Mouse (Mus musculus) midbrain, embryonic 11.5 days (tissue): ENCODE measurements around the gene Scamp1. TPM values are rescaled to one million over a fixed set of nuclear protein-coding genes. Genes with fewer than 3 reads are reported as not detected.

Source experiments
- ATAC-seq: fragments of 200-750 bp; cut with Nextera tagmentation; 2 replicates; pipeline ENCODE4 v1.8.0; 2017; ENCODE audit warnings: moderate TSS enrichment, moderate library complexity; ENCODE audit not compliant: low FRiP score
- DNase-seq: peaks from one replicate; pipeline ENCODE4 v3.0.0; 2015; ENCODE audit warnings: low spot score; ENCODE audit errors: missing footprints
- H3K27ac ChIP-seq: fragments of 300-500 bp; sonication (generic); 2 replicates; pipeline ENCODE4 v1.5.1; 2014; ENCODE audit warnings: low read depth, low read length
- H3K27me3 ChIP-seq: fragments of 300-500 bp; sonication (generic); 2 replicates; pipeline ENCODE4 v1.6.1; 2014; ENCODE audit warnings: mild to moderate bottlenecking, low read length, moderate library complexity, mixed read lengths; ENCODE audit not compliant: control insufficient read depth, insufficient read depth
- H3K36me3 ChIP-seq: fragments of 300-500 bp; sonication (generic); 2 replicates; pipeline ENCODE4 v1.6.1; 2014; ENCODE audit warnings: mild to moderate bottlenecking, low read length, moderate library complexity, mixed read lengths; ENCODE audit not compliant: control insufficient read depth, insufficient read depth
- H3K4me1 ChIP-seq: fragments of 300-500 bp; sonication (generic); 2 replicates; pipeline ENCODE4 v1.6.1; 2014; ENCODE audit warnings: low read length; ENCODE audit not compliant: control insufficient read depth, insufficient read depth
- H3K4me2 ChIP-seq: fragments of 300-500 bp; sonication (generic); 2 replicates; pipeline ENCODE4 v1.6.1; 2014; ENCODE audit warnings: mild to moderate bottlenecking, moderate library complexity
- H3K4me3 ChIP-seq: fragments of 300-500 bp; sonication (generic); 2 replicates; pipeline ENCODE4 v1.5.1; 2014; ENCODE audit warnings: low read depth, low read length
- H3K9ac ChIP-seq: fragments of 300-500 bp; sonication (generic); 2 replicates; pipeline ENCODE4 v1.6.1; 2014; ENCODE audit warnings: low read length
- H3K9me3 ChIP-seq: fragments of 300-500 bp; sonication (generic); 2 replicates; pipeline ENCODE4 v1.6.1; 2016; ENCODE audit warnings: low read length; ENCODE audit not compliant: control insufficient read depth
- WGBS: fragments of 180-500 bp; shearing (Covaris S2); extraction: QIAGEN DNeasy Blood & Tissue Kit; methylation state at CpG from one replicate; pipeline ENCODE4 v1.1.7; 2014; 5-methylcytosine and 5-hydroxymethylcytosine counted together
- polyA plus RNA-seq: library from polyadenylated mRNA; unstranded; fragments of >200 nt; fragmentation: Nextera tagmentation; extraction: Ambion mirVana; gene quantifications from 2 replicates; pipeline ENCODE4 v1.2.1, GENCODE M21; 2014

The Scamp1 gene
- polyA plus RNA-seq, 1 experiment from 2014 or later: 34.2 TPM

- DNase-seq: no peak
- Histone ChIP-seq H3K9ac (no peak overlapping the region), H3K4me3 (no peak overlapping the region), H3K4me2 (no peak overlapping the region), H3K4me1 (0 out of 2 replicates have a peak, but pooled peaks cover 2% of the 10 kb centered on the region), H3K27me3 (no peaks in the 10 kb centered on the region), H3K36me3 (no peaks in the 10 kb centered on the region), H3K27ac (no peak overlapping the region), H3K9me3 (no peaks in the 10 kb centered on the region)
- ATAC-seq: no peak
- 86% methylated on average over 5 of the region's 5 CpGs for WGBS
These were observed 21.7 kb downstream of the Scamp1 start for GRCm38 (mm10) chr13:94263943-94264342.

- Histone ChIP-seq H3K27me3 (no peaks in the 10 kb centered on the region), H3K4me1 (no peaks in the 10 kb centered on the region), H3K9ac (no peak overlapping the region), H3K4me3 (no peak overlapping the region), H3K36me3 (no peaks in the 10 kb centered on the region), H3K4me2 (no peak overlapping the region), H3K27ac (no peak overlapping the region), H3K9me3 (no peaks in the 10 kb centered on the region)
- 81% methylated on average over 4 of the region's 4 CpGs for WGBS
- ATAC-seq (no peak), DNase-seq (no peak)
These were observed 23.1 kb downstream of the Scamp1 start for GRCm38 (mm10) chr13:94262551-94262950.

- H3K4me2 ChIP-seq: no peak overlapping the region
- H3K4me1 ChIP-seq: no peaks in the 10 kb centered on the region
- H3K27me3 ChIP-seq: no peaks in the 10 kb centered on the region
- WGBS: 85% methylated on average over 6 of the region's 6 CpGs
- no peaks in the 10 kb centered on the region for H3K36me3 ChIP-seq
- no peaks in the 10 kb centered on the region for H3K9me3 ChIP-seq
- H3K27ac ChIP-seq: no peak overlapping the region
- DNase-seq (no peak), ATAC-seq (no peak)
- H3K4me3 ChIP-seq: no peak overlapping the region
- no peak overlapping the region for H3K9ac ChIP-seq
These were observed 24.0 kb downstream of the Scamp1 start for GRCm38 (mm10) chr13:94261624-94262023.

GRCm38 (mm10) chr13:94260961-94261360 is 24.7 kb downstream of the Scamp1 start:
- no peak for ATAC-seq
- Histone ChIP-seq H3K36me3 (no peaks in the 10 kb centered on the region), H3K27me3 (no peaks in the 10 kb centered on the region), H3K9ac (no peak overlapping the region), H3K4me1 (no peaks in the 10 kb centered on the region), H3K27ac (no peak overlapping the region), H3K4me2 (no peak overlapping the region), H3K9me3 (no peaks in the 10 kb centered on the region), H3K4me3 (no peak overlapping the region)
- no peak for DNase-seq
- 86% methylated on average over 8 of the region's 8 CpGs for WGBS

- H3K9ac ChIP-seq: no peak overlapping the region
- H3K4me1 ChIP-seq: no peaks in the 10 kb centered on the region
- no peak overlapping the region for H3K4me3 ChIP-seq
- no peak overlapping the region for H3K4me2 ChIP-seq
- 87% methylated on average over 5 of the region's 5 CpGs for WGBS
- no peak for DNase-seq
- no peaks in the 10 kb centered on the region for H3K9me3 ChIP-seq
- no peak overlapping the region for H3K27ac ChIP-seq
- H3K27me3 ChIP-seq: no peaks in the 10 kb centered on the region
- H3K36me3 ChIP-seq: no peaks in the 10 kb centered on the region
- no peak for ATAC-seq
These were observed 26.4 kb downstream of the Scamp1 start for GRCm38 (mm10) chr13:94259210-94259609.

GRCm38 (mm10) chr13:94258530-94258929 is 27.1 kb downstream of the Scamp1 start:
- H3K4me1 ChIP-seq: no peaks in the 10 kb centered on the region
- H3K4me2 ChIP-seq: no peak overlapping the region
- no peak overlapping the region for H3K9ac ChIP-seq
- DNase-seq (no peak), ATAC-seq (no peak)
- H3K9me3 ChIP-seq: no peaks in the 10 kb centered on the region
- no peaks in the 10 kb centered on the region for H3K27me3 ChIP-seq
- no peaks in the 10 kb centered on the region for H3K36me3 ChIP-seq
- WGBS: 92% methylated on average over 6 of the region's 6 CpGs
- H3K4me3 ChIP-seq: no peak overlapping the region
- no peak overlapping the region for H3K27ac ChIP-seq

GRCm38 (mm10) chr13:94257711-94258110 is 27.9 kb downstream of the Scamp1 start:
- DNase-seq (no peak), ATAC-seq (no peak)
- Histone ChIP-seq H3K4me1 (no peaks in the 10 kb centered on the region), H3K27me3 (no peaks in the 10 kb centered on the region), H3K4me3 (no peak overlapping the region), H3K9me3 (no peaks in the 10 kb centered on the region), H3K9ac (no peak overlapping the region), H3K27ac (no peak overlapping the region), H3K36me3 (no peaks in the 10 kb centered on the region), H3K4me2 (no peak overlapping the region)
- 75% methylated on average over 2 of the region's 2 CpGs for WGBS

GRCm38 (mm10) chr13:94255176-94255575 is 30.5 kb downstream of the Scamp1 start:
- Histone ChIP-seq H3K4me1 (no peaks in the 10 kb centered on the region), H3K4me3 (no peak overlapping the region), H3K27ac (no peak overlapping the region), H3K4me2 (no peak overlapping the region), H3K9ac (no peak overlapping the region), H3K27me3 (no peaks in the 10 kb centered on the region), H3K9me3 (no peaks in the 10 kb centered on the region), H3K36me3 (no peaks in the 10 kb centered on the region)
- DNase-seq (no peak), ATAC-seq (no peak)
- 94% methylated on average over 2 of the region's 2 CpGs for WGBS

- WGBS: 90% methylated on average over 3 of the region's 3 CpGs
- no peak overlapping the region for H3K4me2 ChIP-seq
- H3K4me1 ChIP-seq: no peaks in the 10 kb centered on the region
- no peaks in the 10 kb centered on the region for H3K9me3 ChIP-seq
- no peak overlapping the region for H3K4me3 ChIP-seq
- H3K27ac ChIP-seq: no peak overlapping the region
- no peaks in the 10 kb centered on the region for H3K36me3 ChIP-seq
- no peaks in the 10 kb centered on the region for H3K27me3 ChIP-seq
- DNase-seq (no peak), ATAC-seq (no peak)
- no peak overlapping the region for H3K9ac ChIP-seq
These were observed 31.4 kb downstream of the Scamp1 start for GRCm38 (mm10) chr13:94254286-94254685.

- no peaks in the 10 kb centered on the region for H3K4me1 ChIP-seq
- H3K36me3 ChIP-seq: no peaks in the 10 kb centered on the region
- H3K27ac ChIP-seq: no peak overlapping the region
- H3K9ac ChIP-seq: no peak overlapping the region
- H3K4me3 ChIP-seq: no peak overlapping the region
- H3K9me3 ChIP-seq: no peaks in the 10 kb centered on the region
- no peaks in the 10 kb centered on the region for H3K27me3 ChIP-seq
- DNase-seq: no peak
- ATAC-seq: no peak
- no peak overlapping the region for H3K4me2 ChIP-seq
- WGBS: 91% methylated on average over 5 of the region's 5 CpGs
These were observed 32.6 kb downstream of the Scamp1 start for GRCm38 (mm10) chr13:94253052-94253451.
